Mouse (Mus musculus) heart, adult 2 months (tissue): ENCODE data around the gene Fndc1.

Experiments used
- CTCF ChIP-seq: fragments of 200-600 bp; IDR thresholded peaks from 2 replicates; pipeline ENCODE4 v1.8.1; 2022; ENCODE audit warnings: antibody characterized with exemption, mild to moderate bottlenecking, moderate library complexity
- EP300 ChIP-seq: fragments of 200-500 bp; IDR thresholded peaks from 2 replicates; pipeline ENCODE4 v1.6.1; 2011; ENCODE audit warnings: low read depth, low read length, control low read depth; ENCODE audit not compliant: insufficient read depth
- POLR2A ChIP-seq: fragments of 200-500 bp; IDR thresholded peaks from 2 replicates; pipeline ENCODE4 v1.6.1; 2011; ENCODE audit warnings: mild to moderate bottlenecking, low read depth, low read length, control low read depth; ENCODE audit not compliant: insufficient read depth

DNA sequence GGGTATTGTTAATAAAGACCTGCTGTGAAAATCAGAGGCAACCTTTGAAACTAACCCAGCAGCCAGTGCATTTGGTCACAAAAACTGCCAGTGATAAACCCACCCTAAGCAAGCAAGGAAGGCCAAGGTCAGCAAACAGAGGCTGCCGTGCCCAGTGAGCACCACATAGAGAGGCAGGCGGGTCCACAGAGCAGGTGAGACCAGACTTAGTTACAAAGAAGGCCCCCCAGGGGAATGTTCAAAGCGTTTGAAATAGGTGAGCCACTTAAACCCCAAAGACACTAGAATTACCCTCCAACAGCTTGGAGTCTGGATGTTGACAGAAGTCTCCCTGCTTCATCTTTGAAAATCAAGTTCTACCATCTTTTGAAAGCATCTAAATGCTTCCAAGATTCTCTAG lies 12.7 kb downstream of the Fndc1 start:
- TF ChIP-seq POLR2A (no peak), CTCF (no peak), EP300 (no peak)
